Mouse (Mus musculus) thymus, adult 2 months (tissue): ENCODE data around the gene Rnf7. TPM values are rescaled to one million over a fixed set of nuclear protein-coding genes. Genes with fewer than 3 reads are reported as not detected.
"Not testable (repeated sequence)": the region's sequence is repeated elsewhere in the genome, so short reads cannot be mapped to it uniquely, and the experiment has no call there.

Experiments
- DNase-seq: peaks from one replicate; pipeline ENCODE4 v3.0.0; 2021
- H3K27ac ChIP-seq: fragments of 200-500 bp; 2 replicates; pipeline ENCODE4 v1.5.1; 2012; ENCODE audit warnings: low read length, control low read depth; ENCODE audit not compliant: control insufficient read depth, insufficient read depth
- H3K27me3 ChIP-seq: fragments of 200-500 bp; 2 replicates; pipeline ENCODE4 v1.6.1; 2012; ENCODE audit warnings: mild to moderate bottlenecking, low read length, moderate library complexity, mixed read lengths; ENCODE audit not compliant: control insufficient read depth, insufficient read depth
- H3K36me3 ChIP-seq: fragments of 200-500 bp; 2 replicates; pipeline ENCODE4 v1.6.1; 2012; ENCODE audit warnings: mild to moderate bottlenecking, low read length, moderate library complexity; ENCODE audit not compliant: control insufficient read depth, insufficient read depth
- H3K4me1 ChIP-seq: fragments of 200-500 bp; replicated peaks from 2 replicates; pipeline ENCODE4 v1.6.1; 2012; ENCODE audit warnings: low read length; ENCODE audit not compliant: control insufficient read depth, insufficient read depth
- H3K4me3 ChIP-seq: fragments of 200-500 bp; 2 replicates; pipeline ENCODE4 v1.5.1; 2012; ENCODE audit warnings: mild to moderate bottlenecking, low read length, control low read depth, moderate library complexity; ENCODE audit not compliant: control insufficient read depth, insufficient read depth
- CTCF ChIP-seq: fragments of 200-500 bp; IDR thresholded peaks from 2 replicates; pipeline ENCODE4 v1.5.1; 2012; ENCODE audit warnings: mild to moderate bottlenecking, control low read depth, low read length, moderate library complexity, borderline replicate concordance; ENCODE audit not compliant: control insufficient read depth, poor library complexity, insufficient read depth; ENCODE audit errors: extremely low read depth
- POLR2A ChIP-seq: fragments of 200-500 bp; IDR thresholded peaks from 2 replicates; pipeline ENCODE4 v1.6.1; 2012; ENCODE audit warnings: mild to moderate bottlenecking, low read length, control low read depth, moderate library complexity; ENCODE audit not compliant: control insufficient read depth, poor library complexity, insufficient read depth; ENCODE audit errors: extremely low read depth
- WGBS: fragments of 180-500 bp; shearing (Covaris S2); methylation state at CpG from one replicate; pipeline ENCODE4 v1.1.7; 2018; 5-methylcytosine and 5-hydroxymethylcytosine counted together
- polyA plus RNA-seq: library from polyadenylated mRNA; depleted of rRNA; stranded (reverse); fragments of >200 nt; gene quantifications from 2 replicates; pipeline ENCODE4 v1.2.3, GENCODE M21; 2012; rRNA removed

Rnf7 gene
- 157 and 160 TPM in 2 replicates for polyA plus RNA-seq

DNA sequence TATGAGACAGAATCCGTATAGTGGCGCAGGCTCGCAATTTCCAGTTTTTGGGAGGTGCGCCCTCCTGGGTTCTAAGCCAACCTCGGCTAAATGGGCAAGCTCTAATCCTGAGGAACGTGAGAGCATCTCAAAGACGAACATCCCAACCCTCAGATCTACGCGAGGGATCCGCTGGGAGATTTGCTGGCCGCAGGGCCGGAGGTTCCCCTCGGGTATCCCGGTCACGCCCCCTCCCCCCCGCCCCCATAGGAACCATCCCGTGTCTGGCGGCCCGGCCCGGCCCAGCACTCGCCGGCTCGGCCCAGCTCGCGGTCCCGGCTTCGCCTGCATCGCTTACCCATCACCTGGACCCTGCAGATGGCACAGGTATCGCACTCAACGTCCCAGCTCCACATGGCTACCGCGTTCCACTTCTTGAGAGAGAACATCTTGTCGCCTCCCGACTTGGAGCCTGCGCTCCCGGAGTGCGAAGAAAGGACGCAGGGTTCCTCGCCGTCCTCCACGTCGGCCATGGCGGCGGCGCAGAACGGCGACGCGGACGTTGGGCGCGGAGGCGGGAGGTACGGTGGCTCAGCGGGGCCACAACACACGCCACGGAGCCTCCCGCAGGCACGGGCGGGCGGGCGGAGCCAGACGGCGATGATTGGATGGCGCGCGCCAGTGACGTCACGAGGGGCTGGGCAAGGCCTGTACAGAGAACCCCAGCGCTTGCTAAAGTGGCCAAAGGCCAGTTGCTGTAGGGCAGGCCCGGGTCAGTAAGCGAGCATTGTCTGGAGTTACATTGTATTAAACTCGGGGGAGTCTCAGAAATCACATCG lies at the start of gene Rnf7:
Gene Rnf7, minus strand, starts transcription at position 605 of the 818 bp plus-strand sequence.
- H3K27me3 ChIP-seq = no peaks in the 10 kb centered on the region
- 0 out of 2 replicates have a peak, but pooled peaks have one; percentile 27 for TF ChIP-seq CTCF
- peak; percentile 57; the same call in 1 of the 2 replicates for TF ChIP-seq POLR2A
- peak within 1 kb of the TSS; percentile 64 for H3K4me3 ChIP-seq
- H3K4me1 ChIP-seq = peaks cover 3% of the 10 kb centered on the region
- DNase-seq = peak; percentile 98
- H3K27ac ChIP-seq = no peak within 1 kb of the TSS
- H3K36me3 ChIP-seq = peaks cover 10% of the 10 kb centered on the region; the same call in 1 of the 2 replicates
- 2% methylated on average over 68 of the region's 74 CpGs for WGBS

DNA sequence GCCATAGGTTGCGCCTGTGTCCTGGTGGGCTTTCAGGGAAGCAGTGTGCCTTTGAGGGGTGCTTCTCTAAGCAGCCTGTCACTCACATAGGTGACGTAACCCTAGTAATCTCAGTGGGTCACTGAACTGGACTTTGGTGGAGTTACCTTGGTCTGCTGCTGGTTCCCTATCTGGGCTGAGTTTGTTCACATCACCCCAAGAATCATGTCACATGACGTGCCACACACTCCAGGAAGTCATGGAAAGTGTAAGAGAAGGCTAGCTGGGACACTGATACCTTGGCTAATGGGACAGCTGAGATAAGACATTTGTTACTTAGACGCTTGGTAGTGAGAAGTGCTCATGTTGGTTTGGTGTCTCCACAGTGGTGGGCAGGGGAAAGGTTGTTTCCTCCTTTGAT lies 47.5 kb upstream of the Rnf7 start:
- H3K27ac ChIP-seq = no peak overlapping the region
- TF ChIP-seq CTCF (no peak), POLR2A (no peak)
- H3K36me3 ChIP-seq = no peaks in the 10 kb centered on the region
- H3K27me3 ChIP-seq = no peaks in the 10 kb centered on the region
- DNase-seq = no peak
- WGBS = 88% methylated on average over 4 of the region's 4 CpGs
- H3K4me3 ChIP-seq = no peak overlapping the region
- H3K4me1 ChIP-seq = no peaks in the 10 kb centered on the region

DNA sequence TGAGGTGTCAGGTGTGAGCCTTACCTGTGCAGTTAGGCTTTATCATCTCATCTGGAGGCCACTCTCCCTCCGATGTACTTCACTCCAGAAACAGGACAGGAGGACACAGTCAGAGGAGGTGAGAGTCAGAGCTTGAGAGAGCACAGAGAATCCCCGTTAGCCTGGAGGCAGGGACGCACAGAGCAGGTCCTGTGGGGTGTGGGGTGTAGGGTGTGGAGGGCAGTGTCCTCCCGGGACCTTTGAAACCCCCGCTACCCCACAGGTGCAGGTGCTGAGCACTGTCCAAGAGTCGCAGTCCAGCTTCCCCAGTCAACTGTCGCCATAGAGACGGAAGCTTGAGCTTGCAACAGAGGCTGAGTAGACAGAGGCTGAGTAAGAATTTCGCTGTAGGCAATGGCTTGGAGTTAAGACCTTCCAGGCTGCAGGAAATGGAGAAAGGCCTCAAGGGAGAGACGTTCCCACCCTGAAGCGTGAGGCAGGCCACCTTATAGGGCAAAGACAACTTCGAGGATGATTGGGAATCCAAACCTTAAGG lies 46.6 kb upstream of the Rnf7 start, which contains the start of gene Gm28729:
Gene Gm28729, minus strand, starts transcription at position 293 of the 535 bp plus-strand sequence.
- H3K27me3 ChIP-seq = no peaks in the 10 kb centered on the region
- 72% methylated on average over 12 of the region's 12 CpGs for WGBS
- H3K4me3 ChIP-seq = no peak within 1 kb of the TSS
- H3K27ac ChIP-seq = no peak within 1 kb of the TSS
- H3K4me1 ChIP-seq = no peaks in the 10 kb centered on the region
- no peak for TF ChIP-seq POLR2A
- TF ChIP-seq CTCF = no peak
- no peaks in the 10 kb centered on the region for H3K36me3 ChIP-seq
- no peak for DNase-seq

DNA sequence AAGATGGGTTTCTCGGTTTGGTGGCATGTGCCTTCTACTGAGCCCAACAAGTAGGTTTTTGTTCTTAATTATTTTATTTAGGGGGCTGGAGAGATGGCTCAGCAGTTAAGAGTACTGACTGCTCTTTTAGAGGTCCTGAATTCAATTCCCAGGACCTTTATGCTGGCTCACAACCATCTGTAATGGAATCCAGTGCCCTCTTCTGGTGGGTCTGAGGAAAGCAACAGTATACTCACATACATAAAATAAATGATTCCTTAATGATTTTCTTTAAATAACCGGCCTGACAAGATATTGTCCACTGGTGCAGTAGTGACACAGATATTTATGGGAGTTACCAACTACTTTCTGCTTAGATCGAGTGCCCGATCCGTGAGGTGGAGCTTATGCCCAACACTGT lies 44.7 kb upstream of the Rnf7 start:
- H3K27ac ChIP-seq = no peak overlapping the region
- H3K36me3 ChIP-seq = no peaks in the 10 kb centered on the region
- DNase-seq = no peak
- TF ChIP-seq CTCF (no peak), POLR2A (no peak)
- 96% methylated on average over 5 of the region's 5 CpGs for WGBS
- H3K27me3 ChIP-seq = no peaks in the 10 kb centered on the region
- H3K4me3 ChIP-seq = no peak overlapping the region
- no peaks in the 10 kb centered on the region for H3K4me1 ChIP-seq

DNA sequence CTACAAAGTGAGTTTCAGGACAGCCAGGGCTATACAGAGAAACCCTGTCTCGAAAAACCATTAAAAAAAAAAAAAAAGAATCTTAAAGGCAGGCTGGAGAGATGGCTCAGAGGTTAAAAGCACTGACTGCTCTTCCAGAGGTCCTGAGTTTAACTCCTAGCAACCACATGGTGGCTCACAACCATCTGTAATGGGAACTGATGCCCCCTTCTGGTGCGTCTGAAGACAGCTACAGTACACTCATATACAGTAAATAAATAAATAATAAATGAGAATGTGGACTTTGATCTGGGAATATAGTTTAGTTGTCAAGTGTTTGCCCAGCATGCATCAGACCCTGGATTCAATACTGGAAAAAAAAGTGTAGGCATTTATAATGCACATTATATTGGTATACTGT lies 43.1 kb upstream of the Rnf7 start:
- H3K4me1 ChIP-seq, DNase-seq, H3K4me3 ChIP-seq, H3K27me3 ChIP-seq, H3K36me3 ChIP-seq, H3K27ac ChIP-seq: not testable (repeated sequence)
- WGBS = 83% methylated on average over 2 of the region's 2 CpGs

DNA sequence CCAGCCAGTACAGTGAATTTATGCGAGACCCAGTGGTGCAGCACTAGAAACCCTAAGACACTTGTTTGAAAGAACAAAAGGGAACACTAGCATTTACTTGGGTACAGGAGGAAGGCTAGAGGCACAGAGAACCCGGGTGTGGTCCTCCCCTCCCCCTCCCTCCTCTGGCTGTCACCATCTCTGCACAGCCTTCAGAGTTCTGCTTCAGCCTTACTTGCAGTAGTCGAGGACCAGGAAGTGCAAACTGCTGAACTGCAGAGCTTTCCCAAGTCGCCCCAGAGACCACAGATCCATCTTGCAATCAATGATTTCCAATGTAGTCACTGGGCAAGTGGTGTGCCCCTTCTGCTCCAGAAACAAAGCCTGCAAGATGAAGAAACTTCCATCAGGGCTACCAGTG lies 39.0 kb upstream of the Rnf7 start:
- Histone ChIP-seq H3K4me1 (peaks cover 3% of the 10 kb centered on the region), H3K4me3 (no peak overlapping the region), H3K27ac (no peak overlapping the region), H3K27me3 (no peaks in the 10 kb centered on the region), H3K36me3 (no peaks in the 10 kb centered on the region)
- WGBS = 23% methylated on average over 4 of the region's 4 CpGs
- peak; percentile 11 for DNase-seq
- no peak for TF ChIP-seq CTCF
- TF ChIP-seq POLR2A = no peak
